Mouse (Mus musculus) forebrain, embryonic 15.5 days (tissue): ENCODE results near the gene Opn1sw. TPM values are rescaled to one million over a fixed set of nuclear protein-coding genes. Genes with fewer than 3 reads are reported as not detected.

Source experiments
- ATAC-seq: fragments of 200-750 bp; cut with Nextera tagmentation; replicated peaks from 2 replicates; pipeline ENCODE4 v1.8.0; 2017; ENCODE audit warnings: mild to moderate bottlenecking, moderate TSS enrichment, moderate library complexity
- H3K27ac ChIP-seq: fragments of 300-500 bp; sonication (generic); replicated peaks from 2 replicates; pipeline ENCODE4 v1.5.1; 2015; ENCODE audit warnings: mild to moderate bottlenecking, inconsistent platforms
- H3K27me3 ChIP-seq: fragments of 300-500 bp; sonication (generic); 2 replicates; pipeline ENCODE4 v1.6.1; 2015; ENCODE audit warnings: inconsistent platforms
- H3K36me3 ChIP-seq: fragments of 300-500 bp; sonication (generic); 2 replicates; pipeline ENCODE4 v1.6.1; 2015; ENCODE audit warnings: mild to moderate bottlenecking, inconsistent platforms
- H3K4me1 ChIP-seq: fragments of 300-500 bp; sonication (generic); 2 replicates; pipeline ENCODE4 v1.6.1; 2015; ENCODE audit warnings: inconsistent platforms
- H3K4me2 ChIP-seq: fragments of 300-500 bp; sonication (generic); replicated peaks from 2 replicates; pipeline ENCODE4 v1.6.1; 2015; ENCODE audit warnings: mild to moderate bottlenecking, inconsistent platforms
- H3K4me3 ChIP-seq: fragments of 300-500 bp; sonication (generic); 2 replicates; pipeline ENCODE4 v1.5.1; 2015; ENCODE audit warnings: mild to moderate bottlenecking, inconsistent platforms
- H3K9ac ChIP-seq: fragments of 300-500 bp; sonication (generic); replicated peaks from 2 replicates; pipeline ENCODE4 v1.6.1; 2015; ENCODE audit warnings: mild to moderate bottlenecking, inconsistent platforms
- H3K9me3 ChIP-seq: fragments of 300-500 bp; sonication (generic); 2 replicates; pipeline ENCODE4 v1.6.1; 2016; ENCODE audit warnings: inconsistent platforms
- WGBS: fragments of 180-500 bp; shearing (Covaris S2); methylation state at CpG from one replicate; pipeline ENCODE4 v1.1.7; 2015; ENCODE audit warnings: mixed read lengths; 5-methylcytosine and 5-hydroxymethylcytosine counted together
- polyA plus RNA-seq: library from polyadenylated mRNA; unstranded; fragments of >200 nt; fragmentation: Nextera tagmentation; extraction: Ambion mirVana; gene quantifications from 2 replicates; pipeline ENCODE4 v1.2.1, GENCODE M21; 2015

The Opn1sw gene
- polyA plus RNA-seq, 1 experiment from 2014 or later = 0.37 TPM

- Histone ChIP-seq H3K27me3 (peaks cover 5% of the 10 kb centered on the region; the same call in 1 of the 2 replicates), H3K27ac (no peak overlapping the region), H3K4me1 (peaks cover 18% of the 10 kb centered on the region), H3K9ac (no peak overlapping the region), H3K9me3 (no peaks in the 10 kb centered on the region), H3K4me2 (no peak overlapping the region), H3K36me3 (no peaks in the 10 kb centered on the region), H3K4me3 (no peak overlapping the region)
- 58% methylated on average over 4 of the region's 4 CpGs for WGBS
- ATAC-seq = no peak
Observed at GRCm38 (mm10) chr6:29428171-29428570, 39.9 kb upstream of the Opn1sw start.

GRCm38 (mm10) chr6:29426331-29426730, 38.1 kb upstream of the Opn1sw start:
- H3K27ac ChIP-seq = no peak overlapping the region
- no peaks in the 10 kb centered on the region for H3K27me3 ChIP-seq
- no peak for ATAC-seq
- WGBS = 83% methylated on average over 6 of the region's 6 CpGs
- H3K36me3 ChIP-seq = no peaks in the 10 kb centered on the region
- H3K9me3 ChIP-seq = no peaks in the 10 kb centered on the region
- no peak overlapping the region for H3K4me2 ChIP-seq
- no peak overlapping the region for H3K9ac ChIP-seq
- peaks cover 3% of the 10 kb centered on the region; the same call in 1 of the 2 replicates for H3K4me1 ChIP-seq
- no peak overlapping the region for H3K4me3 ChIP-seq

GRCm38 (mm10) chr6:29425118-29425517, 36.9 kb upstream of the Opn1sw start:
- H3K4me2 ChIP-seq = no peak overlapping the region
- H3K4me1 ChIP-seq = no peaks in the 10 kb centered on the region
- 77% methylated on average over 8 of the region's 8 CpGs for WGBS
- H3K4me3 ChIP-seq = no peak overlapping the region
- H3K36me3 ChIP-seq = no peaks in the 10 kb centered on the region
- H3K27ac ChIP-seq = no peak overlapping the region
- no peak overlapping the region for H3K9ac ChIP-seq
- H3K27me3 ChIP-seq = no peaks in the 10 kb centered on the region
- no peaks in the 10 kb centered on the region for H3K9me3 ChIP-seq
- no peak for ATAC-seq

GRCm38 (mm10) chr6:29420596-29420995, 32.3 kb upstream of the Opn1sw start:
- no peaks in the 10 kb centered on the region for H3K4me1 ChIP-seq
- no peak overlapping the region for H3K4me2 ChIP-seq
- H3K4me3 ChIP-seq = no peak overlapping the region
- no peaks in the 10 kb centered on the region for H3K27me3 ChIP-seq
- no peak for ATAC-seq
- H3K9ac ChIP-seq = no peak overlapping the region
- no peaks in the 10 kb centered on the region for H3K9me3 ChIP-seq
- H3K27ac ChIP-seq = no peak overlapping the region
- 92% methylated on average over 2 of the region's 2 CpGs for WGBS
- H3K36me3 ChIP-seq = peaks cover 9% of the 10 kb centered on the region; the same call in 1 of the 2 replicates

GRCm38 (mm10) chr6:29415446-29415845, 27.2 kb upstream of the Opn1sw start:
- 89% methylated on average over 9 of the region's 9 CpGs for WGBS
- Histone ChIP-seq H3K27me3 (no peaks in the 10 kb centered on the region), H3K4me3 (no peak overlapping the region), H3K27ac (no peak overlapping the region), H3K9me3 (no peaks in the 10 kb centered on the region), H3K36me3 (peaks cover 45% of the 10 kb centered on the region), H3K4me2 (no peak overlapping the region), H3K4me1 (no peaks in the 10 kb centered on the region), H3K9ac (no peak overlapping the region)
- ATAC-seq = no peak

- Histone ChIP-seq H3K9me3 (no peaks in the 10 kb centered on the region), H3K4me3 (no peak overlapping the region), H3K4me2 (no peak overlapping the region), H3K9ac (no peak overlapping the region), H3K36me3 (peaks cover 24% of the 10 kb centered on the region), H3K27ac (no peak overlapping the region), H3K27me3 (no peaks in the 10 kb centered on the region), H3K4me1 (peaks cover 5% of the 10 kb centered on the region; the same call in 1 of the 2 replicates)
- WGBS = 73% methylated on average over 6 of the region's 6 CpGs
- ATAC-seq = no peak
Observed at GRCm38 (mm10) chr6:29406412-29406811, 18.1 kb upstream of the Opn1sw start.

- H3K9ac ChIP-seq = no peak overlapping the region
- no peak overlapping the region for H3K27ac ChIP-seq
- H3K9me3 ChIP-seq = no peaks in the 10 kb centered on the region
- WGBS = 7% methylated on average over 33 of the region's 34 CpGs
- peaks cover 8% of the 10 kb centered on the region for H3K4me1 ChIP-seq
- peak overlapping the region; percentile 25; the same call in 1 of the 2 replicates for H3K4me2 ChIP-seq
- no peaks in the 10 kb centered on the region for H3K27me3 ChIP-seq
- 0 out of 2 replicates have a peak, but pooled peaks cover 2% of the 10 kb centered on the region for H3K36me3 ChIP-seq
- no peak for ATAC-seq
- H3K4me3 ChIP-seq = no peak overlapping the region
Observed at GRCm38 (mm10) chr6:29402693-29403342, 14.6 kb upstream of the Opn1sw start.

- no peak overlapping the region for H3K4me3 ChIP-seq
- no peaks in the 10 kb centered on the region for H3K36me3 ChIP-seq
- no peaks in the 10 kb centered on the region for H3K27me3 ChIP-seq
- no peak for ATAC-seq
- H3K4me1 ChIP-seq = peaks cover 24% of the 10 kb centered on the region
- no peak overlapping the region for H3K9ac ChIP-seq
- no peaks in the 10 kb centered on the region for H3K9me3 ChIP-seq
- H3K27ac ChIP-seq = no peak overlapping the region
- no peak overlapping the region for H3K4me2 ChIP-seq
- WGBS = 79% methylated on average over 4 of the region's 4 CpGs
Observed at GRCm38 (mm10) chr6:29399851-29400250, 11.6 kb upstream of the Opn1sw start.

- Histone ChIP-seq H3K4me1 (peaks cover 20% of the 10 kb centered on the region), H3K9me3 (no peaks in the 10 kb centered on the region), H3K27ac (peak overlapping the region; percentile 84), H3K9ac (peak overlapping the region; percentile 78), H3K36me3 (no peaks in the 10 kb centered on the region), H3K4me2 (peak overlapping the region; percentile 90), H3K4me3 (peak overlapping the region; percentile 71), H3K27me3 (no peaks in the 10 kb centered on the region)
- peak; percentile 68 for ATAC-seq
- WGBS = 3% methylated on average over 6 of the region's 6 CpGs
Observed at GRCm38 (mm10) chr6:29397575-29397974, 9.3 kb upstream of the Opn1sw start.

GRCm38 (mm10) chr6:29396714-29397540, 8.7 kb upstream of the Opn1sw start:
- Histone ChIP-seq H3K4me2 (peak overlapping the region; percentile 90), H3K4me3 (peak overlapping the region; percentile 71), H3K27ac (peak overlapping the region; percentile 84), H3K9me3 (no peaks in the 10 kb centered on the region), H3K27me3 (no peaks in the 10 kb centered on the region), H3K36me3 (no peaks in the 10 kb centered on the region), H3K4me1 (peaks cover 19% of the 10 kb centered on the region), H3K9ac (peak overlapping the region; percentile 78)
- ATAC-seq = peak; percentile 66
- whole genome bisulfite sequencing = under 1% methylated on average over 24 of the region's 24 CpGs

- Histone ChIP-seq H3K9me3 (no peaks in the 10 kb centered on the region), H3K27ac (peak within 1 kb of the TSS; percentile 84), H3K36me3 (no peaks in the 10 kb centered on the region), H3K27me3 (no peaks in the 10 kb centered on the region), H3K4me3 (peak within 1 kb of the TSS; percentile 71), H3K9ac (peak within 1 kb of the TSS; percentile 78), H3K4me1 (peaks cover 19% of the 10 kb centered on the region), H3K4me2 (peak within 1 kb of the TSS; percentile 90)
- peak; percentile 89 for ATAC-seq
- under 1% methylated on average over 48 of the region's 49 CpGs for whole genome bisulfite sequencing
Observed at GRCm38 (mm10) chr6:29395910-29396713, 7.8 kb upstream of the Opn1sw start, which contains the start of gene Ccdc136. Ccdc136 (plus strand) TSS chr6:29396309.

- 54% methylated on average over 1 of the region's 1 CpGs for WGBS
- no peaks in the 10 kb centered on the region for H3K27me3 ChIP-seq
- H3K27ac ChIP-seq = no peak overlapping the region
- H3K9ac ChIP-seq = no peak overlapping the region
- no peaks in the 10 kb centered on the region for H3K9me3 ChIP-seq
- H3K4me2 ChIP-seq = no peak overlapping the region
- ATAC-seq = no peak
- H3K4me3 ChIP-seq = no peak overlapping the region
- H3K4me1 ChIP-seq = peaks cover 19% of the 10 kb centered on the region
- H3K36me3 ChIP-seq = no peaks in the 10 kb centered on the region
Observed at GRCm38 (mm10) chr6:29394286-29394685, 6.0 kb upstream of the Opn1sw start.
